Mouse (Mus musculus) stomach, postnatal 0 days (tissue): ENCODE results near the gene Stk19. TPM values are rescaled to one million over a fixed set of nuclear protein-coding genes. Genes with fewer than 3 reads are reported as not detected.

Experiments
- ATAC-seq: fragments of 200-750 bp; cut with Nextera tagmentation; 2 replicates; pipeline ENCODE4 v1.8.0; 2017; ENCODE audit not compliant: low FRiP score, low TSS enrichment
- DNase-seq: peaks from one replicate; pipeline ENCODE4 v3.0.0-alpha.2; 2016; ENCODE audit warnings: low spot score
- H3K27ac ChIP-seq: fragments of 300-500 bp; sonication (generic); replicated peaks from 2 replicates; pipeline ENCODE4 v1.5.1; 2014; ENCODE audit warnings: mild to moderate bottlenecking, control low read depth
- H3K27me3 ChIP-seq: fragments of 300-500 bp; sonication (generic); 2 replicates; pipeline ENCODE4 v1.6.1; 2014; ENCODE audit warnings: low read length; ENCODE audit not compliant: control insufficient read depth, insufficient read depth
- H3K36me3 ChIP-seq: fragments of 300-500 bp; sonication (generic); 2 replicates; pipeline ENCODE4 v1.6.1; 2014; ENCODE audit warnings: low read length, mixed read lengths; ENCODE audit not compliant: control insufficient read depth, insufficient read depth
- H3K4me1 ChIP-seq: fragments of 300-500 bp; sonication (generic); replicated peaks from 2 replicates; pipeline ENCODE4 v1.6.1; 2014; ENCODE audit warnings: antibody characterized with exemption; ENCODE audit not compliant: control insufficient read depth, insufficient read depth
- H3K4me2 ChIP-seq: fragments of 300-500 bp; sonication (generic); replicated peaks from 2 replicates; pipeline ENCODE4 v1.6.1; 2014; ENCODE audit warnings: low read depth, mild to moderate bottlenecking, control low read depth, moderate library complexity
- H3K4me3 ChIP-seq: fragments of 300-500 bp; sonication (generic); 2 replicates; pipeline ENCODE4 v1.5.1; 2014; ENCODE audit warnings: low read depth, low read length, control low read depth
- H3K9ac ChIP-seq: fragments of 300-500 bp; sonication (generic); 2 replicates; pipeline ENCODE4 v1.6.1; 2014; ENCODE audit warnings: mild to moderate bottlenecking, low read length, control low read depth, mixed read lengths
- H3K9me3 ChIP-seq: fragments of 300-500 bp; sonication (generic); 2 replicates; pipeline ENCODE4 v1.6.1; 2016; ENCODE audit warnings: low read length; ENCODE audit not compliant: control insufficient read depth
- CTCF ChIP-seq: IDR thresholded peaks from 2 replicates; pipeline ENCODE4 v1.5.1; 2016; ENCODE audit warnings: antibody characterized with exemption, low read depth, mild to moderate bottlenecking, moderate library complexity
- EP300 ChIP-seq: optimal IDR thresholded peaks from 2 replicates; pipeline ENCODE3; 2016; ENCODE audit warnings: antibody characterized with exemption
- WGBS: fragments of 180-500 bp; shearing (Covaris S2); extraction: QIAGEN DNeasy Blood & Tissue Kit; methylation state at CpG from one replicate; pipeline ENCODE4 v1.1.7; 2014; 5-methylcytosine and 5-hydroxymethylcytosine counted together
- polyA plus RNA-seq: library from polyadenylated mRNA; unstranded; fragments of >200 nt; fragmentation: Nextera tagmentation; extraction: Ambion mirVana; gene quantifications from 2 replicates; pipeline ENCODE4 v1.2.1, GENCODE M21; 2015

Stk19 gene
- polyA plus RNA-seq, 1 experiment from 2014 or later: 23.1 TPM

DNA sequence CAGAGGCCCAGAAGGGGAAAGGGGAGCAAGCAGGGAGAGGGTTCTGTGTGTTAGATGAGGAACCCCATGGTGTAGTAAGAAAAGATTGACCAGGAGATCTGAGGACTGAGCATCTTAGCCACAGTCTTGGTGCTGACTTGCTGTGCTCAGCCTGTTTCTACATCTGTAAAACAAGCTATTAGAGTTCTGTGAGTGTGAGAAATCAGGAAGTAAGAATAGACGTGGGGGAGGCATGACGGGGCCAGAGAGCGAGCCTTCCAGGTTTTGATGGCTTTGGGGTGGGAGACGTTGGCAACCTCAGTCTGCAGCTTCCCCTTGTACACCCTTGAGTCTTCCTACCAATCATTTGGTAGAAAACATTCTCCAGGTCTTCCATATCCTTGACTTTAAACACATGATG lies 21.9 kb upstream of the Stk19 start:
- DNase-seq (no peak), ATAC-seq (no peak)
- WGBS: 67% methylated on average over 4 of the region's 4 CpGs
- Histone ChIP-seq H3K27me3 (no peaks in the 10 kb centered on the region), H3K36me3 (peaks cover 12% of the 10 kb centered on the region; the same call in 1 of the 2 replicates), H3K27ac (no peak overlapping the region), H3K4me3 (no peak overlapping the region), H3K4me1 (no peaks in the 10 kb centered on the region), H3K9me3 (no peaks in the 10 kb centered on the region), H3K9ac (no peak overlapping the region), H3K4me2 (no peak overlapping the region)
- TF ChIP-seq EP300 (no peak), CTCF (no peak)

DNA sequence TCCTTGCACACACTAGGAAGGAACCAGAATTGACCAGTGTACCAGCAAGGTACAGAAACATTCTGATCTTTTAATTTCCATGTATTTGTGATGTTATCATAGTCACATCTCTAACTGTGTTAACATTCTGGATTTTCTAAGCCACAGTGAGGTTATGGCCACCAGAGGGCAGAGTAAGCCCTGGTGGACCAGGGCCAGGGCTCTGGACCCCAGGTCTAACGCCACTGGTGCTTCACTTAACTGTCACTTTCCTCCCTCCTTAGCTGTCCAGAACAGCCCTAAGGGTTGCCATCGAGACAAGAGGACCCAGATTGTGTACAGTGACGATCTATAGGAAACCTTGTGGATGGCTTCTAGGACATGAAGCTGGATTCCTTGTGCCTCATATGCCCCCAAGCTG lies 19.1 kb upstream of the Stk19 start:
- Histone ChIP-seq H3K36me3 (peaks cover 18% of the 10 kb centered on the region; the same call in 1 of the 2 replicates), H3K4me1 (0 out of 2 replicates have a peak, but pooled peaks cover 2% of the 10 kb centered on the region), H3K9ac (peak overlapping the region; percentile 8; the same call in 1 of the 2 replicates), H3K9me3 (no peaks in the 10 kb centered on the region), H3K27ac (no peak overlapping the region), H3K4me3 (no peak overlapping the region), H3K27me3 (no peaks in the 10 kb centered on the region), H3K4me2 (no peak overlapping the region)
- WGBS: 36% methylated on average over 3 of the region's 3 CpGs
- ATAC-seq (peak; percentile 36; the same call in 1 of the 2 replicates), DNase-seq (peak; percentile 51)
- peak; percentile 89 for TF ChIP-seq CTCF
- TF ChIP-seq EP300: no peak

GRCm38 (mm10) chr17:34854761-34855160 lies 18.0 kb upstream of the Stk19 start:
- H3K36me3 ChIP-seq: peaks cover 18% of the 10 kb centered on the region; the same call in 1 of the 2 replicates
- 66% methylated on average over 3 of the region's 3 CpGs for WGBS
- no peak overlapping the region for H3K27ac ChIP-seq
- no peak overlapping the region for H3K9ac ChIP-seq
- no peaks in the 10 kb centered on the region for H3K27me3 ChIP-seq
- ATAC-seq (no peak), DNase-seq (no peak)
- no peak for TF ChIP-seq EP300
- TF ChIP-seq CTCF: no peak
- 0 out of 2 replicates have a peak, but pooled peaks cover 2% of the 10 kb centered on the region for H3K4me1 ChIP-seq
- no peaks in the 10 kb centered on the region for H3K9me3 ChIP-seq
- H3K4me2 ChIP-seq: no peak overlapping the region
- H3K4me3 ChIP-seq: no peak overlapping the region

DNA sequence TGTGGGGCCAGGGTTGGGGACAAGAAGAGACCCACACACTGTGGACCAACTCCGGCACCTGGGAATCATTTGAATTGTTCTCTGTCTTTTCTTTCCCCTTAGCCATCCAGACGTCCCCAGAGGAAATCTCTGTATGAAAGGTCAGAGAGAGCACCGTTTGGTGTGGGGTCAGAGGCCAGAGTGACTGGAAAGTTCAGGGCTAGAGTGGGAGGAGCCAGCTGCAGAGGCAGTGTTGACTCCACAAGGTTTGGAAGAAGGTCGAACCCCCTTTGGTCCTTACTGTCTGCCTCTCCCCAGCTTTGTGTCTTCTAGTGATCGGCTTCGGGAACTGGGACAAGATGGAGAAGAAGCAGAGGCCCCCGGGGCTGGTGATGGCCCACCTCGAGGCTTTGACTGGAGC lies 16.8 kb upstream of the Stk19 start:
- H3K4me2 ChIP-seq: no peak overlapping the region
- TF ChIP-seq CTCF (no peak), EP300 (no peak)
- H3K4me3 ChIP-seq: no peak overlapping the region
- H3K36me3 ChIP-seq: peaks cover 18% of the 10 kb centered on the region; the same call in 1 of the 2 replicates
- H3K4me1 ChIP-seq: 0 out of 2 replicates have a peak, but pooled peaks cover 2% of the 10 kb centered on the region
- WGBS: 77% methylated on average over 8 of the region's 8 CpGs
- H3K9me3 ChIP-seq: no peaks in the 10 kb centered on the region
- H3K27ac ChIP-seq: no peak overlapping the region
- no peaks in the 10 kb centered on the region for H3K27me3 ChIP-seq
- no peak overlapping the region for H3K9ac ChIP-seq
- DNase-seq (no peak), ATAC-seq (no peak)

DNA sequence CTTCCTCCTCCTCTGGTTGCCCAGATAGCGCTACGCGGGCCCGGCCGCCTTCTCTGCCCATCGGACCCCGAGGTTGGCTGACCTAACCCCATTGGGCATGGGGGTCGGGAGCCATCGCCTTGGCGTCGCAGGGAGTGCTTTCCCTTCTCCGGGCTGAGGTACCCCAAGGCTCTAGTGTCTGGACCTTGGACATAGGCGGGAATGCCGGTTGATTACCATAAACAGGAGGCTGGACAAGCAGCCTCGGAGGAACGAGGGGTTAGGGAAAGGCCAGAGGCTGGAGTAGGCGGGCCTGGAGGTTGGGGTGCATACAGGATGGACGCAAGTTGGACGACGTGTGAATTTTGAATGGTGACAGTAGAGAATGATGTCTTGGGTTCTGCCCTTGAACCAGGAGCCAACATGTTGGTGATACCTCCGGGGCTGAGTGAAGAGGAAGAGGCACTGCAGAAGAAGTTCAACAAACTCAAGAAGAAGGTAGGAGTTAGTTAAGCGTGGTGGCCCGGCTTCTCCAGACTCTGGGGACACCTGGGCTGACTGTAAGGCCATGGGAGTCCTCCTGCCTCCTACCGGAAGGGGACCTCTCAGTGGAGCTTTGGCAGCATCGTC lies 13.9 kb upstream of the Stk19 start:
- Histone ChIP-seq H3K9ac (peak overlapping the region; percentile 85), H3K27me3 (no peaks in the 10 kb centered on the region), H3K27ac (peak overlapping the region; percentile 73), H3K4me1 (0 out of 2 replicates have a peak, but pooled peaks cover 2% of the 10 kb centered on the region), H3K4me3 (peak overlapping the region; percentile 87), H3K36me3 (peaks cover 18% of the 10 kb centered on the region; the same call in 1 of the 2 replicates), H3K4me2 (peak overlapping the region; percentile 98), H3K9me3 (no peaks in the 10 kb centered on the region)
- DNase-seq: no peak
- under 1% methylated on average over 25 of the region's 25 CpGs for WGBS
- TF ChIP-seq EP300 (no peak), CTCF (no peak)
- ATAC-seq: peak; percentile 7; the same call in 1 of the 2 replicates
